Mouse (Mus musculus) heart, adult 2 months (tissue): Measurements from ENCODE around the gene Zmynd8.

Source experiments
- CTCF ChIP-seq: fragments of 200-600 bp; IDR thresholded peaks from 2 replicates; pipeline ENCODE4 v1.8.1; 2022; ENCODE audit warnings: antibody characterized with exemption, mild to moderate bottlenecking, moderate library complexity
- POLR2A ChIP-seq: fragments of 200-500 bp; IDR thresholded peaks from 2 replicates; pipeline ENCODE4 v1.6.1; 2011; ENCODE audit warnings: mild to moderate bottlenecking, low read depth, low read length, control low read depth; ENCODE audit not compliant: insufficient read depth

- TF ChIP-seq POLR2A (no peak), CTCF (no peak)
Observed at GRCm38 (mm10) chr2:165889266-165889665, 9.6 kb downstream of the Zmynd8 start.
